Mouse (Mus musculus) ES-Bruce4 (cell line): ENCODE data around the gene Dlgap1. TPM values are rescaled to one million over a fixed set of nuclear protein-coding genes. Genes with fewer than 3 reads are reported as not detected.
"Not testable (repeated sequence)": the region's sequence is repeated elsewhere in the genome, so short reads cannot be mapped to it uniquely, and the experiment has no call there.

Experiments
- H3K27ac ChIP-seq: 2 replicates; pipeline ENCODE4 v1.5.1; 2012; ENCODE audit warnings: low read length, inconsistent platforms; ENCODE audit not compliant: insufficient read depth
- H3K27me3 ChIP-seq: 2 replicates; pipeline ENCODE4 v1.6.1; 2012; ENCODE audit warnings: mild to moderate bottlenecking, low read length, inconsistent platforms; ENCODE audit not compliant: control insufficient read depth, poor library complexity, insufficient read depth, severe bottlenecking
- H3K36me3 ChIP-seq: 2 replicates; pipeline ENCODE4 v1.6.1; 2012; ENCODE audit warnings: inconsistent platforms, mild to moderate bottlenecking, low read length, moderate library complexity; ENCODE audit not compliant: control insufficient read depth, poor library complexity, insufficient read depth, severe bottlenecking
- H3K4me1 ChIP-seq: one replicate; pipeline ENCODE4 v1.8.1; 2011; ENCODE audit warnings: low read length; ENCODE audit not compliant: control insufficient read depth, insufficient read depth
- H3K4me3 ChIP-seq: 2 replicates; pipeline ENCODE4 v1.5.1; 2011; ENCODE audit warnings: low read depth, mild to moderate bottlenecking, low read length
- H3K9ac ChIP-seq: 2 replicates; pipeline ENCODE4 v1.6.1; 2012; ENCODE audit warnings: low read depth, mild to moderate bottlenecking, inconsistent platforms; ENCODE audit not compliant: poor library complexity, severe bottlenecking
- H3K9me3 ChIP-seq: replicated peaks from 2 replicates; pipeline ENCODE4 v1.6.1; 2012; ENCODE audit warnings: mild to moderate bottlenecking, low read length, inconsistent platforms; ENCODE audit not compliant: control insufficient read depth, poor library complexity, insufficient read depth, severe bottlenecking
- CTCF ChIP-seq: IDR thresholded peaks from one replicate; pipeline ENCODE4 v1.8.1; 2011; ENCODE audit warnings: low read depth, low read length
- EP300 ChIP-seq: IDR thresholded peaks from 2 replicates; pipeline ENCODE4 v1.6.1; 2011; ENCODE audit warnings: low read depth, low read length; ENCODE audit not compliant: insufficient read depth
- POLR2A ChIP-seq: IDR thresholded peaks from one replicate; pipeline ENCODE4 v1.8.1; 2011; ENCODE audit warnings: low read length; ENCODE audit not compliant: insufficient read depth
- polyA plus RNA-seq: library from polyadenylated mRNA; stranded (reverse); fragments of >200 nt; gene quantifications from 2 replicates; pipeline ENCODE4 v1.2.4, GENCODE M21; 2011; ENCODE audit warnings: low read depth; ENCODE audit not compliant: missing spikeins, insufficient read depth, insufficient read length

The Dlgap1 gene
- polyA plus RNA-seq, 1 experiment, result 1.2 TPM

GRCm38 (mm10) chr17:70550793-70551192, 581.9 kb downstream of the Dlgap1 start:
- H3K9me3 ChIP-seq, result no peaks in the 10 kb centered on the region
- H3K4me3 ChIP-seq, result no peak overlapping the region
- no peaks in the 10 kb centered on the region for H3K27me3 ChIP-seq
- no peak overlapping the region for H3K9ac ChIP-seq
- no peaks in the 10 kb centered on the region for H3K4me1 ChIP-seq
- no peak overlapping the region for H3K27ac ChIP-seq
- no peak for TF ChIP-seq POLR2A
- no peak for TF ChIP-seq EP300
- no peak for TF ChIP-seq CTCF
- H3K36me3 ChIP-seq, result no peaks in the 10 kb centered on the region

DNA sequence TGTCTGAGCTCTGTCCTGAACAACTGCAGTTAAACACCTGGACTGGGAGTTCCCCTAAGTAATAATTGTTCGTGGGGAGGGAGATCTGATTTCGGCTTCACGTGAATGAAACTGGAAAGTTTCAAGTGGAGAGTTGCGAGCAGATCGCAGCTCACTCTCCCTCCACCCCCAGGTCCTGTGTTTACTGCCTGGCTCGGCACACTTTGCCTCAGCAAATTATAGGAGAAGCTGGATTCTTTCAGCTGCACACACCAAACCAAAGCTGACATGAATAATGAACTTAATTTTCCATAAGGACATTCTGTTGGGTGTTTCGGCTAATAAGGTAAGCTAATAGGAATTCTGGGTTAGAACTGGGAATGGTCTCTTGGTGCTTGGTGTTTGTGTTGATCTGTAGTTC, 592.7 kb downstream of the Dlgap1 start:
- Histone ChIP-seq H3K4me3 (no peak overlapping the region), H3K27me3 (no peaks in the 10 kb centered on the region), H3K36me3 (no peaks in the 10 kb centered on the region), H3K4me1 (no peaks in the 10 kb centered on the region), H3K9me3 (peaks cover 10% of the 10 kb centered on the region), H3K27ac (no peak overlapping the region), H3K9ac (no peak overlapping the region)
- TF ChIP-seq CTCF, result no peak
- no peak for TF ChIP-seq POLR2A
- no peak for TF ChIP-seq EP300

DNA sequence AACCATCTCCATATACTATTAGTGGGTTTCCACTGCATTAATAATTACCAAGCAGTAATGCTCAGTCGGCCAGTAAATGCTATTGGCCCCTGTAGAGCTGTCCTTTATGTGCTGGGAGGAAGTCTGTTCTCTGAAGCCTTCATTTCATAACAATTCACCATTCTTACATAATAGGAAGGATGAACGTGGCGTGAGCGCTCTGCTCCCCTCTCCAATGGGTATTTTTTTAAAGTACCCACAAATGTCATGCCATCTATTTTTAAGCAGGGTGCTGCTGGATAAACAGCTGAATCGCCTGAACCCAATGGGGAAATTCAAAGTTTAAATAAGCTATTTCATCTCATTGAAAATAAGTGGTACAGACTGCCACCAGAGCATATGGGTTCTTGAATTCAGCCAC, 602.0 kb downstream of the Dlgap1 start:
- Histone ChIP-seq H3K4me3 (no peak overlapping the region), H3K36me3 (no peaks in the 10 kb centered on the region), H3K9me3 (no peaks in the 10 kb centered on the region), H3K4me1 (no peaks in the 10 kb centered on the region), H3K9ac (no peak overlapping the region), H3K27ac (no peak overlapping the region), H3K27me3 (no peaks in the 10 kb centered on the region)
- TF ChIP-seq POLR2A (no peak), EP300 (no peak), CTCF (no peak)

- Histone ChIP-seq H3K4me3 (no peak overlapping the region), H3K9ac (no peak overlapping the region), H3K27me3 (no peaks in the 10 kb centered on the region; the same call in 1 of the 2 replicates), H3K36me3 (no peaks in the 10 kb centered on the region), H3K9me3 (no peaks in the 10 kb centered on the region), H3K27ac (no peak overlapping the region), H3K4me1 (no peaks in the 10 kb centered on the region)
- TF ChIP-seq CTCF (no peak), EP300 (no peak), POLR2A (no peak)
Observed at GRCm38 (mm10) chr17:70583042-70583441, 614.2 kb downstream of the Dlgap1 start.

DNA sequence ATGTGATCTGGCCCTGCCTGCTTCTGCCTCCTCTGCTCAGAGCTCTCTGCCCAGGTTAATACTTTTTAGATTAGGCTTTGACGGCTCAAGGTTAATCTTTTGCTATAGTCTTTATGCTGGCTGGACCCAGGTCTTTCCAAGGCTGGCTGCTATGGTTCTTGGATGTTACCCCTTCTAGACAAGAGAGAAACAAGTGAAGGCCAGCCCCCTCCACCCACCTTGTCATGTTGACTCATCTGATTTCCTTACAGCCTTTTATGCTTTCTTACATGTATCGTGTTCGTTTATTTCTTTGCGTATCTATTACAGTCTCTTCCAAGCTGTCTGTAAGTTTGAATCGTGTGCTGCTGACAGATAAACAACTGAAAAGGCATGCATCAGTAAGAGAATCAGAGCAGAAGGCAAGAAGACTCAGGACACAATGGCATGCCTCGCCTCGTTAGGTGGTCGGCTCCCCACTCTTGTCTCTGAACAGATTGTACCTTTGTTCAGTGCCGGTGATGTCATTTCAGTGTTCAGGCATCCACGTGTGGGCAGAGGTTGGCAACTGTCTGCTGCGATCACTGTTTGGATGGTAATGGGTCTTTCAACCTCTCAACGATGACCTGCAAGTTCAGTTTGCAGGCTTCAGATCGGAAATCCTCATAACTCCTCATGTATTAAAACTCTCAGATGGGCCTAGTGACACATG, 618.0 kb downstream of the Dlgap1 start:
- Histone ChIP-seq H3K36me3 (no peaks in the 10 kb centered on the region), H3K9ac (no peak overlapping the region), H3K4me1 (no peaks in the 10 kb centered on the region), H3K4me3 (no peak overlapping the region), H3K27me3 (no peaks in the 10 kb centered on the region; the same call in 1 of the 2 replicates), H3K27ac (no peak overlapping the region), H3K9me3 (no peaks in the 10 kb centered on the region)
- no peak for TF ChIP-seq EP300
- no peak for TF ChIP-seq CTCF
- no peak for TF ChIP-seq POLR2A

- not testable (repeated sequence) for H3K27ac ChIP-seq, H3K9me3 ChIP-seq, H3K4me1 ChIP-seq, H3K4me3 ChIP-seq, H3K36me3 ChIP-seq, H3K27me3 ChIP-seq, H3K9ac ChIP-seq
Observed at GRCm38 (mm10) chr17:70587975-70588630, 619.2 kb downstream of the Dlgap1 start.
